Mouse (Mus musculus) midbrain, embryonic 15.5 days (tissue): ENCODE results near the gene E2f8. TPM values are rescaled to one million over a fixed set of nuclear protein-coding genes. Genes with fewer than 3 reads are reported as not detected.

Source experiments
- ATAC-seq: fragments of 200-750 bp; cut with Nextera tagmentation; replicated peaks from 2 replicates; pipeline ENCODE4 v1.8.0; 2017; ENCODE audit warnings: moderate TSS enrichment
- H3K27ac ChIP-seq: fragments of 300-500 bp; sonication (generic); 2 replicates; pipeline ENCODE4 v1.5.1; 2015; ENCODE audit warnings: mild to moderate bottlenecking, inconsistent platforms
- H3K27me3 ChIP-seq: fragments of 300-500 bp; sonication (generic); replicated peaks from 2 replicates; pipeline ENCODE4 v1.6.1; 2015; ENCODE audit warnings: inconsistent platforms
- H3K36me3 ChIP-seq: fragments of 300-500 bp; sonication (generic); replicated peaks from 2 replicates; pipeline ENCODE4 v1.6.1; 2015; ENCODE audit warnings: inconsistent platforms
- H3K4me1 ChIP-seq: fragments of 300-500 bp; sonication (generic); 2 replicates; pipeline ENCODE4 v1.6.1; 2015; ENCODE audit warnings: inconsistent platforms
- H3K4me2 ChIP-seq: fragments of 300-500 bp; sonication (generic); 2 replicates; pipeline ENCODE4 v1.6.1; 2015; ENCODE audit warnings: inconsistent platforms, mild to moderate bottlenecking, moderate library complexity
- H3K4me3 ChIP-seq: fragments of 300-500 bp; sonication (generic); 2 replicates; pipeline ENCODE4 v1.5.1; 2015; ENCODE audit warnings: mild to moderate bottlenecking, inconsistent platforms
- H3K9ac ChIP-seq: fragments of 300-500 bp; sonication (generic); 2 replicates; pipeline ENCODE4 v1.6.1; 2015; ENCODE audit warnings: mild to moderate bottlenecking, inconsistent platforms
- H3K9me3 ChIP-seq: fragments of 300-500 bp; sonication (generic); 2 replicates; pipeline ENCODE4 v1.6.1; 2016; ENCODE audit warnings: inconsistent platforms
- WGBS: fragments of 180-500 bp; shearing (Covaris S2); methylation state at CpG from one replicate; pipeline ENCODE4 v1.1.7; 2015; ENCODE audit warnings: mixed read lengths; 5-methylcytosine and 5-hydroxymethylcytosine counted together
- polyA plus RNA-seq: library from polyadenylated mRNA; unstranded; fragments of >200 nt; fragmentation: Nextera tagmentation; extraction: Ambion mirVana; gene quantifications from 2 replicates; pipeline ENCODE4 v1.2.1, GENCODE M21; 2015

E2f8 gene
- polyA plus RNA-seq, result 2.3 and 2.5 TPM in 2 replicates

DNA sequence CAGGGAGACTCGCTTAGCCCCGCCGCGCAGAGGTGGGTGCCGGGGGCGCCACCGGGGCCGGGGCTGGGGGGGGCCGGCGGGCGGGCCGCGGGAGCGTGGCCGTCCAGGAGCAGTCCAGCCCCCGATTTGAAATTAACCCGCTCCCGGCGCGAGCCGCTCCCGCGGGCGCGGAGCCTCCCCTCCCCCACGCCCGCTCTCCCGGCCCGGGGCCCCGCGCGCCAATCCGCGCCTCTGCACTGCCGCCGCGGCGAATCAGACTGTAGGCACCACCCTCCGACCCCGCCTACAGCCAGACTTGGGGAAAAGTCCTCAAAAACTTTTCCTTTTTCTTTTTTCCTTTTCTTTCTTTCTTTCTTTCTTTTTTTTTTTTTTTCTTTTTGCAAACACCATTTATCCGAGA, at the start of gene E2f8:
TSS of gene E2f8 (minus strand) at position 111 of the 400 bp plus-strand sequence.
- H3K27ac ChIP-seq, result no peak within 1 kb of the TSS
- H3K9me3 ChIP-seq, result no peaks in the 10 kb centered on the region
- peak; percentile 77 for ATAC-seq
- H3K27me3 ChIP-seq, result peaks cover 37% of the 10 kb centered on the region
- peak within 1 kb of the TSS; percentile 58 for H3K4me3 ChIP-seq
- whole genome bisulfite sequencing, result 0% methylated on average over 30 of the region's 41 CpGs
- H3K9ac ChIP-seq, result peak within 1 kb of the TSS; percentile 44
- peak within 1 kb of the TSS; percentile 98 for H3K4me2 ChIP-seq
- H3K36me3 ChIP-seq, result no peaks in the 10 kb centered on the region
- H3K4me1 ChIP-seq, result peaks cover 15% of the 10 kb centered on the region

DNA sequence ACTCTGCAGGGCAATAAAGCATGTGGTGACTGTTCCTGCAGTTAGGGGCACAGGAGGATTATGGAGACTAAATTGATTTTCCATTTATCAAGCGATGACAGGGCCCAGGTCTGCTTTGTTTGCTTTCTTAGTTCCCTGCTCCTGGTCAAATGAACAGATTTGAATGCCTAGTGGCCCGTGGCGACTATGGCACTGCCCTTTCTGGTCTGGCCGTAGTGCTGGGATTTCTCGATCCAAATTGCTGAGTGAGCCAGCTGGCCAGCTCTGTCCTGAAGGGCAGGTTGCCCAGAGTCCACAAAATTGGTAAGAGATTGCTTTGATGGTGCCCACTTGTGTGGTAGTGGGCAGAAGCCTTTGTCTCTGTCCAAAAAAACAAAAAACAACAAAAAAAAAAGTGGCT, 49.0 kb upstream of the E2f8 start:
- Histone ChIP-seq H3K4me1 (peaks cover 3% of the 10 kb centered on the region; the same call in 1 of the 2 replicates), H3K27ac (no peak overlapping the region), H3K9ac (no peak overlapping the region), H3K9me3 (no peaks in the 10 kb centered on the region), H3K27me3 (no peaks in the 10 kb centered on the region), H3K4me3 (no peak overlapping the region), H3K4me2 (no peak overlapping the region), H3K36me3 (no peaks in the 10 kb centered on the region)
- WGBS, result 22% methylated on average over 5 of the region's 5 CpGs
- ATAC-seq, result no peak

DNA sequence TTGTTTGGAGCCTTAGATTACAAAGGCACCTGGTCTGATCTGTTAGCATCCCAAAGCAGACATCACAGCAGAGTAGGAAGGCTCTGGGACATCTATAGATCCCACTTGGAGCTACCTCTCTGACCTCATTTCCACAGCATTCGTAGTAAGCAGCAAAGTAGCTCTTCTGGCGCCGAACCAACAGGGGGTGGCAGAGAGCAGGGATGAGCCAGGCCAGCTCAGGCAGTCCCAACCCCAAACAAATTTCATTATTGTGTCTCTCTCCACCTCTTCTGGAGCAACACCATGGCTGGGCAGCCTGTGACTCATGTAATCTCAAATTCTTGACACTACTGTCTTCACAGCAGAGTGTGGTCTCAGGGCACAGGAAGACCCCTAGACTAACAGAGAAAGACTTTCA, 47.0 kb upstream of the E2f8 start:
- Histone ChIP-seq H3K27ac (no peak overlapping the region), H3K4me2 (no peak overlapping the region), H3K36me3 (no peaks in the 10 kb centered on the region), H3K4me3 (no peak overlapping the region), H3K9ac (no peak overlapping the region), H3K9me3 (no peaks in the 10 kb centered on the region), H3K4me1 (peaks cover 3% of the 10 kb centered on the region; the same call in 1 of the 2 replicates), H3K27me3 (no peaks in the 10 kb centered on the region)
- ATAC-seq, result no peak; the same call in 1 of the 2 replicates
- WGBS, result 12% methylated on average over 3 of the region's 3 CpGs

DNA sequence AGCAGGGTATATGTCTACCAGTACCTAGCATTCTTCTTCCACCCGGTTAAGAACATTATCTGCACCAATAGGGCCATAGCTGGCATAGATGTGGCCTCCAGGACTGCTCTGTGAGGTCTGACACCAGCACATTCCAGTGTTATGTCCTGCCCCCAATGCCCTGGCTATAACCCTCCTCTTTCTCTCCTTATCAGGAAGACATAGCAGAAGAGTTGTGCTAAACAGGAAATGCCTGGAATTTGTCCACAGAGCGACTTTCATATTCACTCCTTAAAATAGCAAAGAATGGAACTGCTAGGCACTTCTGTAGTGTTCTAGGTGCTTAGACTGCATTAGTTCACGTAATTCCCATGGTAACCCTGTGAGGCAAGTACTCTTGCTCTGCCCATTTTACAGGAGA, 43.8 kb upstream of the E2f8 start:
- H3K27me3 ChIP-seq, result no peaks in the 10 kb centered on the region

DNA sequence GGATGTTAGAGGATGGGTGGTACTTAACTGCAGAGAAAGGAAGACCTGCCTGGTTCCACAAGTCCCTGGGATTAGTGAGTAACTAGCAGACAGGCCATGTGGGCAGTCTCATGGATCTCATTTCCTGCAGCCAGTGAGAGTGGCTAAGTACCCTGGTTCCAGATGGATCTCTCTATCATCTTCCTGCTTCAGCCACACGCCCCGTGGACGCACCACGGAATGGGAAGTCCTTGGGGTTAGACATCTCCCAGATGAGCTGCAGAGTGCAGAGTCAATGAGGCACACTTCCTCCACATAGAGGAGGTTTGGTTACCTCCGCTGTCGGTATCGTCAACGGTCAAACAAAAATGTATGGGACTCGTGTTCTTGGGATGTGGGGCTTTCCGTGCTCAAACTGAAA, 42.2 kb upstream of the E2f8 start:
- H3K27me3 ChIP-seq, result no peaks in the 10 kb centered on the region
- H3K4me1 ChIP-seq, result no peaks in the 10 kb centered on the region
- no peaks in the 10 kb centered on the region for H3K9me3 ChIP-seq
- no peak for ATAC-seq
- no peak overlapping the region for H3K27ac ChIP-seq
- H3K4me3 ChIP-seq, result no peak overlapping the region
- H3K4me2 ChIP-seq, result no peak overlapping the region
- H3K36me3 ChIP-seq, result no peaks in the 10 kb centered on the region
- no peak overlapping the region for H3K9ac ChIP-seq
- 89% methylated on average over 10 of the region's 10 CpGs for whole genome bisulfite sequencing

More for the DNA sequence above, 43.8 kb upstream of the E2f8 start:
- H3K4me1 ChIP-seq, result no peaks in the 10 kb centered on the region
- H3K36me3 ChIP-seq, result no peaks in the 10 kb centered on the region
- no peak overlapping the region for H3K27ac ChIP-seq
- WGBS, result 83% methylated on average over 3 of the region's 3 CpGs
- H3K4me3 ChIP-seq, result no peak overlapping the region
- no peak for ATAC-seq
- no peaks in the 10 kb centered on the region for H3K9me3 ChIP-seq
- no peak overlapping the region for H3K4me2 ChIP-seq
- no peak overlapping the region for H3K9ac ChIP-seq

DNA sequence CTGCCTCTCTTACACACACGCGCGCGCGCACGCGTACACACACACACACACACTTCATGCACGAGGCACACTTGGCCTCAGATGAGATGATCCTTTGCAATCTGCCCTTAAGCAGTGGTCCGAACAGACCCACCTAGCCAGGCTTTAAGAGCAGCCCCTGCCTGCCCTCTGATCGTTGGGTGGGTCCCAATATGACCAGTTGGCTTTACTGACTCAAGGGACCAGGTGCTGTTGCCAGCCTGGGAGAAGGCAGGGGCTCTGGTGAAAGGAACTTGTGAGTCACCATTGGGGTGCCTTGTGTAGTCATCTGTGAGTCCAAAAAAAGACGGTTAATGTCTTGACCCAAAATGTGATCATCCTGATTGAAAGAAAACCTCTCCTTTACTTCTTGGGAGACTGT, 37.0 kb upstream of the E2f8 start:
- Histone ChIP-seq H3K9me3 (no peaks in the 10 kb centered on the region), H3K4me1 (peaks cover 27% of the 10 kb centered on the region), H3K4me3 (no peak overlapping the region), H3K27ac (no peak overlapping the region), H3K4me2 (no peak overlapping the region; the same call in 1 of the 2 replicates), H3K36me3 (no peaks in the 10 kb centered on the region), H3K27me3 (no peaks in the 10 kb centered on the region; the same call in 1 of the 2 replicates), H3K9ac (no peak overlapping the region)
- ATAC-seq, result no peak
- 19% methylated on average over 11 of the region's 11 CpGs for WGBS

DNA sequence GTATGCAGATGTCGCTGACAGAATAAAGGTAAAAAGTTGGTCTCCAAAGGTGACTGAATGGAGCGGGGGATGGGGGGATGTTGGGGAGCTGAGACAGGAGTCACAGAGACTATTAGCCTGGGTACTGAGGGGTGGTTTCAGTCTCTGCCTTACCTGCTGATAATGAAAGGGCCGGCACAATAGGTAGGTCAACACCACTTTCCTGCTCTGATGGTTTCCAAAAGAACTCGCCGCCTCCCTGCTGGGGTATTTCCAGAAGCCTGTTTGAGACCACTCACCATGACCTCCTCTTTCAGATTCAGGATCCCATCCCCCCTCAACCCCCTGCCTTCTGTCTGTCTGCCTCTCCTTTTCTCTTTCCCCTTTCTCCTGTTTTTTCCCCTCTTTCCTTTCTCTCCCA, 36.6 kb upstream of the E2f8 start:
- no peak overlapping the region for H3K9ac ChIP-seq
- no peak overlapping the region for H3K27ac ChIP-seq
- H3K36me3 ChIP-seq, result no peaks in the 10 kb centered on the region
- peaks cover 27% of the 10 kb centered on the region for H3K4me1 ChIP-seq
- no peak for ATAC-seq
- no peak overlapping the region for H3K4me3 ChIP-seq
- H3K9me3 ChIP-seq, result no peaks in the 10 kb centered on the region
- 12% methylated on average over 5 of the region's 5 CpGs for WGBS
- no peak overlapping the region; the same call in 1 of the 2 replicates for H3K4me2 ChIP-seq
- H3K27me3 ChIP-seq, result no peaks in the 10 kb centered on the region; the same call in 1 of the 2 replicates

DNA sequence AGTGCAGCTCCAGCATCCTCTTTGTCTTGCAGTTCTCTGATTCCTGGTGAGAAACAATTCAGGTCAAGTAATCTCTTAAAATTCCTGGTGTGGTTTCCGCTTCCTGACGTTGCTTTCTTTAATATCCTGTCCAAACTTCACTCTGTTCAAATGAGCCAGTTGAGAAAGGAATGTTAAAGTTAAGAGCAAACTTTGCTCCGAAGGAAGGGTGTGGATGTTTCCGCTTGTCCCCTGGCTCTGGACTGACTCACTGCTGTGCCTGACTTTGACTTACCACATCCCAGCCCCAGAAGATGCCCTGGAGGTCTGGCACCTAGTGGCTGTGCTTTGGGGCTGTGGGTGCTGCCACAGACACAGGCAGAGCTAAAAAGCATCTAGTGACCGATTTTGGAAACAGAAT, 36.1 kb upstream of the E2f8 start:
- Histone ChIP-seq H3K9ac (no peak overlapping the region), H3K27me3 (no peaks in the 10 kb centered on the region; the same call in 1 of the 2 replicates), H3K9me3 (no peaks in the 10 kb centered on the region), H3K27ac (no peak overlapping the region), H3K4me1 (peaks cover 27% of the 10 kb centered on the region), H3K36me3 (no peaks in the 10 kb centered on the region), H3K4me3 (no peak overlapping the region), H3K4me2 (no peak overlapping the region)
- WGBS, result 19% methylated on average over 5 of the region's 5 CpGs
- ATAC-seq, result no peak

DNA sequence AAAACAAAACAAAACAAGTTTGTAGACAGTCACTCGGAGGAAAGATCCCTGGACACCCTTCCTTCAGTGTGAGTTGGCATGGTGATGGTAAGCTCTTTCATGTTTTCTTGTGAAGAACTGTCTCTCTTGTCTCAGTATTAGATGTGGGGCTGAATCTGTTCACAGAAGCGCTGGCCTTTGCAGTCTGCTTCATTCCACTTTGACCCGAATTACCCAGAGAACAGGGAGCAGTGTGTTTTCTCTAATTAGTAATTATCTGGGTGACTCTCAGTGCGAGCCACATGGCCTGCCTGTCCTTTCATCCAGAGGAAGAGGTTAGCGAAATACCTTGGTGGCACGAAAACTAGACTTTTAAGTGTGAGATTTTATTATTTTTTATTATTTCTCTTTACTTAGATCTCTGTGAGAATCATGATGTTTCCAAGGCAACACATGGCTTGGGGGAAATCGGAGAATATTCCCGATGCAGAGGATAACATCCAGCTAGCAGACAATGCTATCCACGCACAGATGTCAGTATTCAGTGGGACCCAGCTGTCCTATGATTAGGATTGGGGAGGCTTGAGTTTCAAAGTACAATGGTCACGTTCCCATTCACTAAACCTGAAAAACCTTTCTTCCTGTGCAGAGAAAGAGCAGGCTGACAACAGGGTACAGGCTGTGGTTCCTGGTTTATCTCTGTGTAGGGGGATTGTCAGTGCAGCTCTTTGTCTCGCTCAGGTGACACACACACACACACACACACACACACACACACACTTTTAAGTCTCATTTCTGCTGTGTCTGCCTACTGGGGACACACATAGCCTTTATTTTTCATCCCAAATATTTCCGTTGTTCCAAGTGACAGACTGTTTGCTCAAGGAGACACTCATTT, 33.5 kb upstream of the E2f8 start:
- peak; percentile 76 for ATAC-seq
- H3K9me3 ChIP-seq, result no peaks in the 10 kb centered on the region
- H3K27me3 ChIP-seq, result no peaks in the 10 kb centered on the region; the same call in 1 of the 2 replicates
- H3K4me2 ChIP-seq, result peak overlapping the region; percentile 18; the same call in 1 of the 2 replicates
- H3K9ac ChIP-seq, result no peak overlapping the region
- peaks cover 30% of the 10 kb centered on the region for H3K4me1 ChIP-seq
- peak overlapping the region; percentile 65 for H3K27ac ChIP-seq
- 22% methylated on average over 12 of the region's 12 CpGs for WGBS
- no peak overlapping the region for H3K4me3 ChIP-seq
- H3K36me3 ChIP-seq, result no peaks in the 10 kb centered on the region

DNA sequence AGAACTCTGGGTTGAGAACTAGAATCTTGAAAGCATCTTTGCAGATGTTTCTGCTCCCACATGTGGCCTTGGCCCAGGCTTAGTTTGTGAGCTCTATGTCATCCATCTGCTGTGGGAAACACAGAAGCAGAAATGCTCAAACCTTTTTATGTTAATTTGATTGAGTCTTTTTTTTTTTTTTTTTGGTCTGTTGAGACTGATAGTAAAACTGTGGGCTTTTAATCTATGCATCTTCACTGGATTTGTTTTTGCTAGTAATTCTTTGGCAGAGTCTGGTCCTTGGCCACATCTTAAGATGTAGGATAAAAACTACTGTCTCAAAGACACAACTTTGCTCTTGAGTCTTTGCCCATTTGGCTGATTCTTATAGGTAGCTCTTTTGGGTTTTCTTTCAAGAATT, 29.8 kb upstream of the E2f8 start:
- Histone ChIP-seq H3K36me3 (no peaks in the 10 kb centered on the region), H3K4me1 (peaks cover 30% of the 10 kb centered on the region), H3K9me3 (no peaks in the 10 kb centered on the region), H3K4me3 (no peak overlapping the region), H3K4me2 (no peak overlapping the region), H3K9ac (no peak overlapping the region), H3K27ac (no peak overlapping the region), H3K27me3 (no peaks in the 10 kb centered on the region)
- no peak for ATAC-seq

DNA sequence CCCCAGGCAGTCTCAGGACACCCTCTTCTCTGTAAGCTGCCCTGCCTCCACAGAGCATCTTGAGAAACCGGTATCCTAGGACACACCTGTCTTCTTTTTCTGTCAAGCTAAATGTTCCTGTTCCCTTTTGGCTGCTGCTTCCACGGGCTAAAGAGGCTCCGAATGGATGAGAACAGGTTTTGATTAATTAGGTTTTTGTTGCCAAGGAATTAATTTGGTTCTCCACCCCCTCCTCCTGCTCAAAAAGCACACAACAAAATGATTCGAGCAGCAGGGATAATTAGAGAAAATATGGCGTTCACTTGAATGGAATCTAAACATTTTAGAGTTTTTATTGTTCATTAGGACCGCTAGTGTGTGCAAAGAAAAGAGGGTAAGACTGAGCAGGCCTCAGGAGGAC, 28.9 kb upstream of the E2f8 start:
- Histone ChIP-seq H3K27me3 (no peaks in the 10 kb centered on the region), H3K27ac (no peak overlapping the region), H3K9ac (no peak overlapping the region), H3K4me3 (no peak overlapping the region), H3K4me2 (no peak overlapping the region), H3K9me3 (no peaks in the 10 kb centered on the region), H3K4me1 (peaks cover 21% of the 10 kb centered on the region), H3K36me3 (no peaks in the 10 kb centered on the region)
- WGBS, result 53% methylated on average over 6 of the region's 6 CpGs
- no peak for ATAC-seq

DNA sequence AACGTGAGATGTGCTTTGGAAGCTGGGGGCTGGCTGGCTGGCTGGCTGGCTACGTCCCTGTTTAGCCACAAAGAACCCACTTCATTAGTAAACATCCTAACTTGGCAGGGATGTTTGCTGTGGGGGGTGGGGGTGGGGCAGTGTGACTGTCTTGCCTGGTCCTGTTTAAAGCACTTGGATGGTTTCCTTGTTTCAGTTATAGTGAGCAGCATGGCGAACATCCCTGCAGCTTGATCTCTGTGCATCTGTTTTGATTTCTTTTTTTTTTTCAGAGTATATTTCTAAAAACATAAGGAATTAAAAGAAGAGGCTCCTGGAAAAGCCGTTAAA, 27.9 kb upstream of the E2f8 start:
- Histone ChIP-seq H3K4me1 (peaks cover 11% of the 10 kb centered on the region), H3K4me3 (no peak overlapping the region), H3K9ac (no peak overlapping the region), H3K27me3 (no peaks in the 10 kb centered on the region), H3K9me3 (no peaks in the 10 kb centered on the region), H3K4me2 (no peak overlapping the region), H3K27ac (no peak overlapping the region), H3K36me3 (no peaks in the 10 kb centered on the region)
- WGBS, result 64% methylated on average over 4 of the region's 4 CpGs
- ATAC-seq, result 0 out of 2 replicates have a peak, but pooled peaks have one; percentile 42
